7 mouse cellular contexts compared by ENCODE assay signal in the genomic region with DNA sequence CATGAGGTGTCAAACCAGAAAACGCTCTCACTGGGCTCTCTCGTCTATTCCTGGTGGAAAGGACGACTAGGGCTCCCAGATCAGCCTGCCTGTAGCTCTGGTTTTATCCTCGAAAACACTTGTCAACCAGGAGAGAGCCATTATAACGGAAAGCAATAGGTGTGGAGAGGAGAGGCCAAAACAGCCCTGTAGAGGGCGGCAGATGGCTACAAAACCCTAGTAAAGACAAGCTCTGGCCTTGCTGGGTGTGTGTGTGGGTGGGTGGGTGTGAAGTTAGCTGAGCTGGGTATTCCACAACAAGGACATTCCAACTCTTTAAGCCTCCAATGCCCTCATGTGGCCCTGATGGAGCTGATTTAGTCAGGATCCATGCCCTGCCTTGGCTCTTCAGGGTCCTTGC. TPM values are rescaled to one million over a fixed set of nuclear protein-coding genes. Genes with fewer than 3 reads are reported as not detected.
DNase-seq lines count a peak whose midpoint lies in the region; ATAC-seq and TF ChIP-seq lines count a peak whose summit lies in the region.

No protein-coding gene starts in this region.

- H3K27ac ChIP-seq in kidney, embryonic 15.5 days = no peak overlapping the region
- no peak overlapping the region for H3K27ac ChIP-seq in bone marrow macrophage, adult 2 months (ENCODE audit: insufficient read depth, low read depth, low read length)
- no peak overlapping the region for H3K27ac ChIP-seq in forebrain, postnatal 0 days (ENCODE audit: low read depth, low read length)
- H3K27ac ChIP-seq in lung, embryonic 16.5 days (ENCODE audit: low read length) = no peak overlapping the region

- ATAC-seq in kidney, embryonic 15.5 days (replicated peaks; ENCODE audit: low FRiP score) = no peak
- ATAC-seq in forebrain, postnatal 0 days = peak; percentile 87
- ATAC-seq in lung, embryonic 16.5 days (ENCODE audit: low read depth) = peak; percentile 41; the same call in 1 of the 2 replicates

- H3K9me3 ChIP-seq in kidney, embryonic 15.5 days (replicated peaks) = no peaks in the 10 kb centered on the region
- H3K9me3 ChIP-seq in forebrain, postnatal 0 days (ENCODE audit: low read length) = no peaks in the 10 kb centered on the region
- no peaks in the 10 kb centered on the region for H3K9me3 ChIP-seq in lung, embryonic 16.5 days (ENCODE audit: control insufficient read depth, low read length)

- TF ChIP-seq POLR2A in bone marrow macrophage, adult 2 months (IDR thresholded peaks at IDR 0.05; ENCODE audit: borderline replicate concordance, low read depth, low read length) = no peak

- WGBS in kidney, embryonic 15.5 days = 47% methylated on average over 6 of the region's 6 CpGs
- 52% methylated on average over 6 of the region's 6 CpGs for WGBS in forebrain, postnatal 0 days
- 54% methylated on average over 6 of the region's 6 CpGs for WGBS in lung, embryonic 16.5 days

- H3K27me3 ChIP-seq in kidney, embryonic 15.5 days = no peaks in the 10 kb centered on the region
- no peaks in the 10 kb centered on the region for H3K27me3 ChIP-seq in forebrain, postnatal 0 days (ENCODE audit: insufficient read depth, low read length)
- no peaks in the 10 kb centered on the region for H3K27me3 ChIP-seq in lung, embryonic 16.5 days (ENCODE audit: control insufficient read depth, insufficient read depth, low read depth, low read length)

- peak; percentile 45 for DNase-seq in kidney, postnatal 14 days
- peak; percentile 75 for DNase-seq in ES-CJ7 (ENCODE audit: low read depth, low spot score)
- DNase-seq in forebrain, postnatal 0 days = peak; percentile 71
- no peak for DNase-seq in T-cell, adult 2 months (ENCODE audit: low spot score)

- no peak overlapping the region for H3K4me2 ChIP-seq in kidney, embryonic 15.5 days
- H3K4me2 ChIP-seq in forebrain, postnatal 0 days (ENCODE audit: low read depth) = no peak overlapping the region
- no peak overlapping the region for H3K4me2 ChIP-seq in lung, embryonic 16.5 days (ENCODE audit: low read depth, low read length)

- peaks cover 83% of the 10 kb centered on the region for H3K36me3 ChIP-seq in kidney, embryonic 15.5 days
- peaks cover 48% of the 10 kb centered on the region for H3K36me3 ChIP-seq in forebrain, postnatal 0 days (ENCODE audit: insufficient read depth)
- H3K36me3 ChIP-seq in lung, embryonic 16.5 days (ENCODE audit: control insufficient read depth, insufficient read depth, low read length) = peaks cover 41% of the 10 kb centered on the region

- H3K4me3 ChIP-seq in kidney, embryonic 15.5 days (replicated peaks) = no peak overlapping the region
- H3K4me3 ChIP-seq in bone marrow macrophage, adult 2 months (ENCODE audit: insufficient read depth, low read length) = no peak overlapping the region
- H3K4me3 ChIP-seq in forebrain, postnatal 0 days (ENCODE audit: low read depth, low read length) = no peak overlapping the region
- no peak overlapping the region for H3K4me3 ChIP-seq in lung, embryonic 16.5 days (ENCODE audit: low read length)

- H3K4me1 ChIP-seq in kidney, embryonic 15.5 days = peaks cover 12% of the 10 kb centered on the region
- peaks cover 28% of the 10 kb centered on the region for H3K4me1 ChIP-seq in bone marrow macrophage, adult 2 months (ENCODE audit: control insufficient read depth, insufficient read depth, low read length)
- no peaks in the 10 kb centered on the region for H3K4me1 ChIP-seq in forebrain, postnatal 0 days (ENCODE audit: insufficient read depth)
- H3K4me1 ChIP-seq in lung, embryonic 16.5 days (replicated peaks; ENCODE audit: control insufficient read depth, insufficient read depth, low read length) = no peaks in the 10 kb centered on the region; the same call in 1 of the 2 replicates

- TF ChIP-seq CTCF in bone marrow macrophage, adult 2 months (IDR thresholded peaks at IDR 0.05; ENCODE audit: low read depth, low read length) = peak; percentile 46
- peak; percentile 67 for TF ChIP-seq CTCF in forebrain, postnatal 0 days (IDR thresholded peaks at IDR 0.05; ENCODE audit: low read depth)

- no peak overlapping the region for H3K9ac ChIP-seq in kidney, embryonic 15.5 days
- no peak overlapping the region for H3K9ac ChIP-seq in forebrain, postnatal 0 days
- H3K9ac ChIP-seq in lung, embryonic 16.5 days (ENCODE audit: low read length) = no peak overlapping the region

RNA-seq across cellular contexts. Expression of a gene that starts 9.4 kb away (rescaled TPM):
- 17.1 and 17.2 TPM in 2 replicates for polyA plus RNA-seq in kidney, embryonic 15.5 days (2015; fragmentation: Nextera tagmentation; extraction: Ambion mirVana)
- 30.6 and 31.6 TPM in 2 replicates for polyA plus RNA-seq in bone marrow macrophage, adult 2 months (2012; ENCODE audit: insufficient read depth, insufficient read length, missing spikeins)
- 28.1 and 38.7 TPM in 2 replicates for total RNA-seq in forebrain, postnatal 0 days (2014; rRNA removed)
- 7.1 and 9.0 TPM in 2 replicates for polyA plus RNA-seq in forebrain, postnatal 0 days (2015; fragmentation: Nextera tagmentation; extraction: Ambion mirVana)
- 8.7 and 10.5 TPM in 2 replicates for polyA plus RNA-seq in lung, embryonic 16.5 days (2015; fragmentation: Nextera tagmentation; extraction: Ambion mirVana)

RNA-seq across cellular contexts. Expression of a gene that starts 14.1 kb away (rescaled TPM):
- 5.2 and 6.2 TPM in 2 replicates for polyA plus RNA-seq in kidney, embryonic 15.5 days (2015; fragmentation: Nextera tagmentation; extraction: Ambion mirVana)
- not detected in 2 replicates for polyA plus RNA-seq in bone marrow macrophage, adult 2 months (2012; ENCODE audit: insufficient read depth, insufficient read length, missing spikeins)
- total RNA-seq in forebrain, postnatal 0 days (2014; rRNA removed) = 8.1 and 9.3 TPM in 2 replicates
- polyA plus RNA-seq in forebrain, postnatal 0 days (2015; fragmentation: Nextera tagmentation; extraction: Ambion mirVana) = 6.2 and 8.0 TPM in 2 replicates
- polyA plus RNA-seq in lung, embryonic 16.5 days (2015; fragmentation: Nextera tagmentation; extraction: Ambion mirVana) = 0.40 and 1.4 TPM in 2 replicates

RNA-seq across cellular contexts. Expression of a gene that starts 28.1 kb away (rescaled TPM):
- 2.6 and 4.0 TPM in 2 replicates for polyA plus RNA-seq in kidney, embryonic 15.5 days (2015; fragmentation: Nextera tagmentation; extraction: Ambion mirVana)
- polyA plus RNA-seq in bone marrow macrophage, adult 2 months (2012; ENCODE audit: insufficient read depth, insufficient read length, missing spikeins) = not detected in 2 replicates
- total RNA-seq in forebrain, postnatal 0 days (2014; rRNA removed) = 52.5 and 58.4 TPM in 2 replicates
- polyA plus RNA-seq in forebrain, postnatal 0 days (2015; fragmentation: Nextera tagmentation; extraction: Ambion mirVana) = 37.8 and 45.3 TPM in 2 replicates
- polyA plus RNA-seq in lung, embryonic 16.5 days (2015; fragmentation: Nextera tagmentation; extraction: Ambion mirVana) = 2.4 and 3.0 TPM in 2 replicates

RNA-seq across cellular contexts. Expression of a gene that starts 29.7 kb away (rescaled TPM):
- 0.40 and 1.5 TPM in 2 replicates for polyA plus RNA-seq in kidney, embryonic 15.5 days (2015; fragmentation: Nextera tagmentation; extraction: Ambion mirVana)
- 1.1 and 1.2 TPM in 2 replicates for polyA plus RNA-seq in bone marrow macrophage, adult 2 months (2012; ENCODE audit: insufficient read depth, insufficient read length, missing spikeins)
- total RNA-seq in forebrain, postnatal 0 days (2014; rRNA removed) = 0.81 TPM in 1 of 2 replicates, not detected in the other
- 0.05 and 0.29 TPM in 2 replicates for polyA plus RNA-seq in forebrain, postnatal 0 days (2015; fragmentation: Nextera tagmentation; extraction: Ambion mirVana)
- 0.68 and 0.75 TPM in 2 replicates for polyA plus RNA-seq in lung, embryonic 16.5 days (2015; fragmentation: Nextera tagmentation; extraction: Ambion mirVana)

RNA-seq across cellular contexts. Expression of a gene that starts 41.4 kb away (rescaled TPM):
- 320 and 327 TPM in 2 replicates for polyA plus RNA-seq in kidney, embryonic 15.5 days (2015; fragmentation: Nextera tagmentation; extraction: Ambion mirVana)
- 119 and 139 TPM in 2 replicates for polyA plus RNA-seq in bone marrow macrophage, adult 2 months (2012; ENCODE audit: insufficient read depth, insufficient read length, missing spikeins)
- 86.6 and 110 TPM in 2 replicates for total RNA-seq in forebrain, postnatal 0 days (2014; rRNA removed)
- polyA plus RNA-seq in forebrain, postnatal 0 days (2015; fragmentation: Nextera tagmentation; extraction: Ambion mirVana) = 259 and 296 TPM in 2 replicates
- 325 and 349 TPM in 2 replicates for polyA plus RNA-seq in lung, embryonic 16.5 days (2015; fragmentation: Nextera tagmentation; extraction: Ambion mirVana)
